ENCODE assay signal across 19 mouse cellular contexts in the genomic region with DNA sequence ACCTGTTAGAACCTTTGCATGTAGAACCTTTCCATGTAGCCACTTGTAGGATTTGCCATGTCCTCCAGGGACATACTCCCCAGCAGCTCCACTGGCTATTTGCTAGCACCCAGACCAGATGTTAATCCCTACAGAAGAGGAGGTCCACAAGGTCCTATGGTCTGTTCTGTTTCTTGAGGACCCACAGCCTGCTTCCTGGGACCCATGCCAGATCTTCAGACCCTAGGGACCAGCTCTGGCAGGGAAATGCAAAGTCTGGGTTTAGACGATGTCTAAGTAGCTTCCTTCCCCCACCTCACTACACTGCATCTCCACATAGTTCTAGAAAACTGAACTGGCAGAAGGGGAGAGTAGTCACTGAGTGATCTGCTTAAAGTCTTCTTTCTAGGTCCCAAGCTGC. TPM values are rescaled to one million over a fixed set of nuclear protein-coding genes. Genes with fewer than 3 reads are reported as not detected.
DNase-seq lines count a peak whose midpoint lies in the region; ATAC-seq and TF ChIP-seq lines count a peak whose summit lies in the region.
"Had no signal": no experiment of that assay in that cellular context is flagged by ENCODE, and none has a peak within 500 bp of the region (broad histone marks: within the 10 kb centered on the region; RNA-seq: fewer than 3 reads in every experiment).

No protein-coding gene starts in this region.

- no peak overlapping the region for H3K27ac ChIP-seq in lung, embryonic 14.5 days (ENCODE audit: low read depth)
- H3K27ac ChIP-seq: limb, embryonic 10.5 days; midbrain, embryonic 15.5 days; neural tube, embryonic 13.5 days had no signal

- no peak for TF ChIP-seq CTCF in lung, embryonic 14.5 days (IDR thresholded peaks at IDR 0.05; ENCODE audit: low read depth)
- no peak for TF ChIP-seq CTCF in lung, adult 2 months (IDR thresholded peaks at IDR 0.05; ENCODE audit: insufficient read depth, low read length)

- peaks cover 9% of the 10 kb centered on the region for H3K4me1 ChIP-seq in lung, embryonic 14.5 days (ENCODE audit: insufficient read depth)
- H3K4me1 ChIP-seq in lung, adult 2 months (ENCODE audit: control insufficient read depth, insufficient read depth, low read length), result no peaks in the 10 kb centered on the region

- ATAC-seq in lung, embryonic 14.5 days (ENCODE audit: insufficient read depth), result peak; percentile 43; the same call in 1 of the 2 replicates
- ATAC-seq: midbrain, embryonic 15.5 days had no signal

- TF ChIP-seq POLR2A in lung, adult 2 months (IDR thresholded peaks at IDR 0.05; ENCODE audit: borderline replicate concordance, extremely low read depth, low read depth, low read length), result no peak

- 19% methylated on average over 1 of the region's 1 CpGs for WGBS in lung, embryonic 14.5 days
- 26% methylated on average over 1 of the region's 1 CpGs for WGBS in lung, adult 2 months

- intact Hi-C loops in heart, postnatal 36 days (cut with DNase I), result no loop called here

- H3K27me3 ChIP-seq in lung, embryonic 14.5 days (ENCODE audit: insufficient read depth, low read length), result no peaks in the 10 kb centered on the region
- H3K27me3 ChIP-seq: forebrain, embryonic 12.5 days; midbrain, embryonic 15.5 days; neural tube, embryonic 13.5 days had no signal

- H3K4me2 ChIP-seq in lung, embryonic 14.5 days, result no peak overlapping the region
- H3K4me2 ChIP-seq: forebrain, embryonic 12.5 days; midbrain, embryonic 15.5 days; neural tube, embryonic 13.5 days had no signal

- DNase-seq in gastrocnemius, adult 18-20 months (ENCODE audit: low spot score), result peak; percentile 16
- no peak for DNase-seq in gastrocnemius, postnatal 25 days
- DNase-seq in lung, embryonic 14.5 days, result peak; percentile 70
- DNase-seq in lung, adult 2 months, result no peak
- DNase-seq in heart, postnatal 36 days, result peak; percentile 54 to 55
- DNase-seq in lung, postnatal 25 days (ENCODE audit: low spot score), result peak; percentile 15
- no peak for DNase-seq in liver
- no peak for DNase-seq in Muller cell, postnatal 12 days (ENCODE audit: inconsistent ontology term)
- DNase-seq: adrenal gland, postnatal 25 days; cerebellum, adult 18-20 months; thymus, postnatal 36 days had no signal

- H3K9me3 ChIP-seq in lung, embryonic 14.5 days (ENCODE audit: low read depth, low read length), result no peaks in the 10 kb centered on the region
- H3K9me3 ChIP-seq: forebrain, embryonic 12.5 days; limb, embryonic 10.5 days; midbrain, embryonic 15.5 days; neural tube, embryonic 13.5 days had no signal

- H3K9ac ChIP-seq in lung, embryonic 14.5 days, result no peak overlapping the region
- H3K9ac ChIP-seq: forebrain, embryonic 12.5 days; midbrain, embryonic 15.5 days; neural tube, embryonic 13.5 days had no signal

- no peak overlapping the region for H3K4me3 ChIP-seq in lung, embryonic 14.5 days (ENCODE audit: low read depth, low read length)
- H3K4me3 ChIP-seq in lung, adult 2 months (replicated peaks; ENCODE audit: extremely low read depth, low read depth, low read length), result no peak overlapping the region
- H3K4me3 ChIP-seq: forebrain, embryonic 12.5 days; limb, embryonic 10.5 days; midbrain, embryonic 15.5 days; neural tube, embryonic 13.5 days had no signal

- no peaks in the 10 kb centered on the region for H3K36me3 ChIP-seq in lung, embryonic 14.5 days (ENCODE audit: insufficient read depth)
- H3K36me3 ChIP-seq: forebrain, embryonic 12.5 days; limb, embryonic 10.5 days; midbrain, embryonic 15.5 days; neural tube, embryonic 13.5 days had no signal

RNA-seq across cellular contexts. Expression of a gene that starts 32.3 kb away (rescaled TPM):
- total RNA-seq in gastrocnemius, adult 18-20 months (2021), result under 1 TPM in 1 of 2 experiments, not detected in 1; 0.11 TPM
- under 1 TPM in 1 of 2 experiments, not detected in 1; 0.13 TPM for total RNA-seq in gastrocnemius, postnatal 25 days (2021)
- polyA plus RNA-seq in lung, embryonic 14.5 days (2014; fragmentation: Nextera tagmentation; extraction: Ambion mirVana), result 1.3 and 1.7 TPM in 2 replicates
- polyA plus RNA-seq in lung, adult 2 months (2012; rRNA removed), result 1.1 and 1.4 TPM in 2 replicates
- 1 to 10 TPM; 2.1 to 6.0 TPM for total RNA-seq in heart, postnatal 36 days (2021)
- total RNA-seq: adrenal gland, postnatal 25 days had no signal

RNA-seq across cellular contexts. Expression of a gene that starts 57.9 kb away (rescaled TPM):
- not detected for total RNA-seq in gastrocnemius, adult 18-20 months (2021)
- not detected for total RNA-seq in gastrocnemius, postnatal 25 days (2021)
- polyA plus RNA-seq in lung, embryonic 14.5 days (2014; fragmentation: Nextera tagmentation; extraction: Ambion mirVana), result not detected in 2 replicates
- polyA plus RNA-seq in lung, adult 2 months (2012; rRNA removed), result not detected in 2 replicates
- not detected for total RNA-seq in heart, postnatal 36 days (2021)
- total RNA-seq: adrenal gland, postnatal 25 days; granulocyte monocyte progenitor cell, adult 5-6 weeks; layer of hippocampus, adult 8-10 months had no signal
- polyA plus RNA-seq: forebrain, embryonic 12.5 days; hindbrain, embryonic 16.5 days; limb, embryonic 10.5 days; liver, embryonic 16.5 days; neural tube, embryonic 13.5 days had no signal

Comparison
In these comparisons a context has a peak if more than half of its experiments do, and no peak if none do; other contexts are left out.
1. DNase-seq: peak in gastrocnemius, adult 18-20 months (single experiment), lung, embryonic 14.5 days (single experiment), heart, postnatal 36 days (2 of 2) and lung, postnatal 25 days (single experiment); none in gastrocnemius, postnatal 25 days (single experiment), lung, adult 2 months (single experiment), liver (single experiment) and Muller cell, postnatal 12 days (single experiment).